Mouse (Mus musculus) embryonic facial prominence, embryonic 10.5 days (tissue): ENCODE data around the gene Prdm2. TPM values are rescaled to one million over a fixed set of nuclear protein-coding genes. Genes with fewer than 3 reads are reported as not detected.

Source experiments
- DNase-seq: peaks from one replicate; pipeline ENCODE4 v3.0.0-alpha.2; 2017; ENCODE audit warnings: low spot score
- H3K27ac ChIP-seq: fragments of 300-500 bp; sonication (generic); replicated peaks from 2 replicates; pipeline ENCODE4 v1.5.1; 2016; ENCODE audit warnings: mild to moderate bottlenecking
- H3K27me3 ChIP-seq: fragments of 300-500 bp; sonication (generic); replicated peaks from 2 replicates; pipeline ENCODE4 v1.6.1; 2016; ENCODE audit warnings: low read depth, mild to moderate bottlenecking; ENCODE audit not compliant: poor library complexity, severe bottlenecking
- H3K36me3 ChIP-seq: fragments of 300-500 bp; sonication (generic); replicated peaks from 2 replicates; pipeline ENCODE4 v1.6.1; 2016; ENCODE audit warnings: mild to moderate bottlenecking, moderate library complexity
- H3K4me1 ChIP-seq: fragments of 300-500 bp; sonication (generic); 2 replicates; pipeline ENCODE4 v1.6.1; 2016
- H3K4me3 ChIP-seq: fragments of 300-500 bp; sonication (generic); 2 replicates; pipeline ENCODE4 v1.5.1; 2016; ENCODE audit warnings: mild to moderate bottlenecking, moderate library complexity
- H3K9me3 ChIP-seq: fragments of 300-500 bp; sonication (generic); 2 replicates; pipeline ENCODE4 v1.6.1; 2016; ENCODE audit warnings: mild to moderate bottlenecking
- WGBS: fragments of 180-500 bp; shearing (Covaris S2); methylation state at CpG from one replicate; pipeline ENCODE4 v1.1.7; 2016; 5-methylcytosine and 5-hydroxymethylcytosine counted together
- polyA plus RNA-seq: library from polyadenylated mRNA; unstranded; fragments of >200 nt; fragmentation: Nextera tagmentation; extraction: Ambion mirVana; gene quantifications from 2 replicates; pipeline ENCODE4 v1.2.1, GENCODE M21; 2016

Gene Prdm2
- polyA plus RNA-seq, 1 experiment from 2014 or later, result 17.4 TPM

GRCm38 (mm10) chr4:143112439-143112838 lies 100.4 kb downstream of the Prdm2 start:
- Histone ChIP-seq H3K4me1 (peaks cover 23% of the 10 kb centered on the region), H3K4me3 (no peak overlapping the region), H3K36me3 (peaks cover 53% of the 10 kb centered on the region), H3K27me3 (no peaks in the 10 kb centered on the region), H3K27ac (no peak overlapping the region), H3K9me3 (no peaks in the 10 kb centered on the region)
- no peak for DNase-seq
- WGBS, result 90% methylated on average over 2 of the region's 2 CpGs

- 89% methylated on average over 5 of the region's 5 CpGs for WGBS
- no peak overlapping the region for H3K27ac ChIP-seq
- H3K9me3 ChIP-seq, result no peaks in the 10 kb centered on the region
- peaks cover 28% of the 10 kb centered on the region for H3K4me1 ChIP-seq
- no peak overlapping the region for H3K4me3 ChIP-seq
- DNase-seq, result no peak
- H3K27me3 ChIP-seq, result no peaks in the 10 kb centered on the region
- H3K36me3 ChIP-seq, result peaks cover 53% of the 10 kb centered on the region
Observed at GRCm38 (mm10) chr4:143111872-143112271, 100.9 kb downstream of the Prdm2 start.

GRCm38 (mm10) chr4:143108552-143108951 lies 104.2 kb downstream of the Prdm2 start:
- Histone ChIP-seq H3K27me3 (peaks cover 7% of the 10 kb centered on the region; the same call in 1 of the 2 replicates), H3K9me3 (no peaks in the 10 kb centered on the region), H3K4me3 (no peak overlapping the region), H3K27ac (no peak overlapping the region), H3K36me3 (peaks cover 50% of the 10 kb centered on the region), H3K4me1 (peaks cover 30% of the 10 kb centered on the region)
- DNase-seq, result no peak
- 52% methylated on average over 9 of the region's 9 CpGs for WGBS

GRCm38 (mm10) chr4:143106971-143107370 lies 105.8 kb downstream of the Prdm2 start:
- no peak overlapping the region for H3K4me3 ChIP-seq
- no peaks in the 10 kb centered on the region for H3K9me3 ChIP-seq
- peaks cover 48% of the 10 kb centered on the region for H3K36me3 ChIP-seq
- no peak for DNase-seq
- H3K27me3 ChIP-seq, result peaks cover 20% of the 10 kb centered on the region; the same call in 1 of the 2 replicates
- H3K4me1 ChIP-seq, result peaks cover 30% of the 10 kb centered on the region
- 85% methylated on average over 6 of the region's 6 CpGs for WGBS
- H3K27ac ChIP-seq, result no peak overlapping the region

GRCm38 (mm10) chr4:143106566-143106965 lies 106.2 kb downstream of the Prdm2 start:
- H3K36me3 ChIP-seq, result peaks cover 43% of the 10 kb centered on the region
- no peaks in the 10 kb centered on the region for H3K9me3 ChIP-seq
- peaks cover 24% of the 10 kb centered on the region for H3K27me3 ChIP-seq
- WGBS, result 77% methylated on average over 2 of the region's 2 CpGs
- DNase-seq, result no peak
- no peak overlapping the region for H3K27ac ChIP-seq
- peaks cover 30% of the 10 kb centered on the region for H3K4me1 ChIP-seq
- H3K4me3 ChIP-seq, result no peak overlapping the region

GRCm38 (mm10) chr4:143104739-143105138 lies 108.1 kb downstream of the Prdm2 start:
- 81% methylated on average over 5 of the region's 5 CpGs for WGBS
- H3K27ac ChIP-seq, result no peak overlapping the region
- peaks cover 36% of the 10 kb centered on the region for H3K27me3 ChIP-seq
- H3K4me1 ChIP-seq, result peaks cover 37% of the 10 kb centered on the region
- H3K9me3 ChIP-seq, result no peaks in the 10 kb centered on the region
- no peak overlapping the region for H3K4me3 ChIP-seq
- no peak for DNase-seq
- peaks cover 25% of the 10 kb centered on the region for H3K36me3 ChIP-seq

GRCm38 (mm10) chr4:143103811-143104210 lies 109.0 kb downstream of the Prdm2 start:
- H3K27ac ChIP-seq, result no peak overlapping the region
- peaks cover 37% of the 10 kb centered on the region for H3K27me3 ChIP-seq
- no peak for DNase-seq
- peaks cover 37% of the 10 kb centered on the region for H3K4me1 ChIP-seq
- WGBS, result 82% methylated on average over 2 of the region's 2 CpGs
- no peak overlapping the region for H3K4me3 ChIP-seq
- peaks cover 16% of the 10 kb centered on the region for H3K36me3 ChIP-seq
- no peaks in the 10 kb centered on the region for H3K9me3 ChIP-seq

- Histone ChIP-seq H3K27ac (no peak overlapping the region), H3K4me1 (peaks cover 32% of the 10 kb centered on the region), H3K36me3 (no peaks in the 10 kb centered on the region), H3K4me3 (no peak overlapping the region), H3K9me3 (no peaks in the 10 kb centered on the region), H3K27me3 (peaks cover 64% of the 10 kb centered on the region)
- 60% methylated on average over 6 of the region's 6 CpGs for WGBS
- DNase-seq, result no peak
Observed at GRCm38 (mm10) chr4:143100157-143100556, 112.6 kb downstream of the Prdm2 start.

GRCm38 (mm10) chr4:143099288-143100039 lies 113.3 kb downstream of the Prdm2 start:
- H3K27me3 ChIP-seq, result peaks cover 69% of the 10 kb centered on the region

GRCm38 (mm10) chr4:143092082-143092701 lies 120.6 kb downstream of the Prdm2 start:
- Histone ChIP-seq H3K9me3 (peaks cover 7% of the 10 kb centered on the region; the same call in 1 of the 2 replicates), H3K27ac (no peak overlapping the region), H3K4me1 (peaks cover 12% of the 10 kb centered on the region), H3K4me3 (no peak overlapping the region), H3K27me3 (peaks cover 22% of the 10 kb centered on the region), H3K36me3 (no peaks in the 10 kb centered on the region)
- 53% methylated on average over 12 of the region's 12 CpGs for WGBS
- no peak for DNase-seq

More at GRCm38 (mm10) chr4:143099288-143100039, 113.3 kb downstream of the Prdm2 start:
- Histone ChIP-seq H3K4me3 (no peak overlapping the region), H3K4me1 (peaks cover 32% of the 10 kb centered on the region), H3K36me3 (no peaks in the 10 kb centered on the region), H3K9me3 (no peaks in the 10 kb centered on the region), H3K27ac (no peak overlapping the region)
- 52% methylated on average over 11 of the region's 11 CpGs for WGBS
- DNase-seq, result peak; percentile 43

GRCm38 (mm10) chr4:143090551-143090950 lies 122.2 kb downstream of the Prdm2 start:
- Histone ChIP-seq H3K27ac (no peak overlapping the region), H3K27me3 (peaks cover 13% of the 10 kb centered on the region), H3K4me3 (no peak overlapping the region), H3K36me3 (no peaks in the 10 kb centered on the region), H3K4me1 (no peaks in the 10 kb centered on the region), H3K9me3 (peaks cover 7% of the 10 kb centered on the region; the same call in 1 of the 2 replicates)
- WGBS, result 95% methylated on average over 3 of the region's 3 CpGs
- DNase-seq, result no peak

- Histone ChIP-seq H3K4me1 (peaks cover 15% of the 10 kb centered on the region), H3K27me3 (peaks cover 28% of the 10 kb centered on the region), H3K9me3 (no peaks in the 10 kb centered on the region), H3K4me3 (peak overlapping the region; percentile 50), H3K36me3 (no peaks in the 10 kb centered on the region), H3K27ac (peak overlapping the region; percentile 35; the same call in 1 of the 2 replicates)
- peak; percentile 45 for DNase-seq
- 4% methylated on average over 20 of the region's 20 CpGs for WGBS
Observed at GRCm38 (mm10) chr4:143074071-143074765, 138.6 kb downstream of the Prdm2 start.
